Mouse (Mus musculus): ENCODE data around the gene Dnah9.
A peak's percentile ranks its signal among the peaks of the same experiment; 100 is the strongest.

The Dnah9 gene

GRCm38 (mm10) chr11:65794428-65795219 is 373.7 kb downstream of the Dnah9 start:
- DNase-seq (ENCODE audit: low spot score): no peak

DNA sequence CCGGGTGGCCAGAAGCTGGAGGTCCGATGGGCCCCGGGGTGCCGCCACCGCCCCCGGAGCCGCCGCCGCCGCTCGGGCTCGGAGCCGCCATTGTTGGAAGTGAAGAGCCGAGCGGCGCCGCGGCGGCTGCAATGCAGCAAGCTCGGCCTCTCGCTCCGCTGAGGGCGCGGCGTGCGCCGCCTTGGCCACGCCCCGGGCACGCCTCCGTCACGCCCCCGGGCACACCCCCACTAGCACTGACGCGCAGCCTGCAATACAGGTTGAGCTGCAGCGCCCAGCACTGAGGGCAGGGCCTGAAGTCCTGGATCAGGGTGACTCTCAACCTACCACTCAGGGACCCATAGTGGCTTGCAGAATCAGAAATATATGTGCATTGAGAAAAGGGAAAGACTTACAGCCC is 380.2 kb downstream of the Dnah9 start, which contains the start of gene Map2k4:
Map2k4 (minus strand) TSS at position 144 of the 400 bp plus-strand sequence.
- peak; percentile 94 for DNase-seq (ENCODE audit: low spot score)

GRCm38 (mm10) chr11:65787421-65788151 is 380.8 kb downstream of the Dnah9 start:
- peak; percentile 32 for DNase-seq (ENCODE audit: low spot score)

GRCm38 (mm10) chr11:65786160-65786559 is 382.2 kb downstream of the Dnah9 start:
- DNase-seq (ENCODE audit: low spot score): no peak

DNA sequence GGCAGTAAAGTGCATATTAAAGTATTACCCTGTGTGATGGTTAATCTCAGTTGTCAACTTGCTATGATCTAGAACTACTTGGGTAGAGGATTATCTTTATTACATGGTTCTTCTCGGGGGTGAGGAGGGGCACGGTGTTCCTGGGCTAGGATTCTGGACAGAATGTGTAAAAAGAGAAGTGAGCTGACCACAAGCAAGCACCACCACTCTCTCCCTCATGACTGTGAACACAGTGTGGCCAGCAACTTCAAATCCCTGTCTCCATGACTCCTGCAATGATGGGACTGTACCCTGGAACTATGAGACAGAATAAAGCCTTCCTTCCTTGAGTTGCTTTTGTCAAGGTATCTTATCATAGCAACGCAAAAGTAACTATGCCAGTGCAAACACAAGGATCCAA is 386.8 kb downstream of the Dnah9 start:
- DNase-seq (ENCODE audit: low spot score): no peak
